Mouse (Mus musculus) left cerebral cortex, adult 9 months (tissue): ENCODE data around the gene Colgalt2.
"Not testable (repeated sequence)": the region's sequence is repeated elsewhere in the genome, so short reads cannot be mapped to it uniquely, and the experiment has no call there.

Experiments used
- DNase-seq, 2 experiments: peaks; one replicate each; pipeline ENCODE4 v3.0.0; 2022; ENCODE audit warnings: low spot score in 2 of 2

Colgalt2 gene

DNA sequence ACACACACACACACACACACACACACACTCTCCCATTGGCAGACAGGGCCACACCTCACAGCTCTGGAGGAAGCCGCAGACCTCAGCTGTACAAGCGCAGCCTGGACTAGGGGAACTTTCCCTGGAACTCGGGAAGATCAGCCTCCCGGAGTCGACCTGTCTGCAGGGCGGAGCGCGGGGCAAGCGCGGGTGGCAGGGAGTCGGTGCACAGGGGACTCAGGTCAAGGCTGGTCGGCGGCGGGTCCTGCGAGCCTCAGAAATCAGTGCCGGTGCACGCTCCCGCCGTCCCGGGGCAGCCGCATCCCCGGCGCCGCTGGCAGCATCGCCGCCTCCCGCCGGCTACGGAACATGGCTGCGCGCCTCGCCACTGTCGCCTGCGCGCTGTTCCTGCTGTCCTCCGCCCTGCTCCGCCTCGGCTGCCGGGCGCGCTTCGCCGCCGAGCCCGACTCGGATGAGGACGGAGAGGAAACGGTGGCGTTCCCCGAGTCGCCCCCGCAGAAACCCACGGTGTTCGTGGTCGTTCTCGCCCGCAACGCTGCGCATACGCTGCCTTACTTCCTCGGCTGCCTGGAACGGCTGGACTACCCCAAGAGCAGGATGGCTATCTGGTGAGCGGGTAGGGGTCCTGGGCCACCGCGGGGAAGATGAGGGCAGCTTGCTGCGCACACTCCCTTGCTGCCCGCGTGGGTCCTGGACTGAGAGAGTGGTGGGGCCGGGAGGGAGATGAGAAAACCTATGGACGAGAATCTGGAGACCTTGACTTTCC lies at the start of gene Colgalt2:
TSS of gene Colgalt2 (plus strand) at position 41 of the 766 bp plus-strand sequence.
- DNase-seq = peak in 1 of 2 experiments; percentile 40

DNA sequence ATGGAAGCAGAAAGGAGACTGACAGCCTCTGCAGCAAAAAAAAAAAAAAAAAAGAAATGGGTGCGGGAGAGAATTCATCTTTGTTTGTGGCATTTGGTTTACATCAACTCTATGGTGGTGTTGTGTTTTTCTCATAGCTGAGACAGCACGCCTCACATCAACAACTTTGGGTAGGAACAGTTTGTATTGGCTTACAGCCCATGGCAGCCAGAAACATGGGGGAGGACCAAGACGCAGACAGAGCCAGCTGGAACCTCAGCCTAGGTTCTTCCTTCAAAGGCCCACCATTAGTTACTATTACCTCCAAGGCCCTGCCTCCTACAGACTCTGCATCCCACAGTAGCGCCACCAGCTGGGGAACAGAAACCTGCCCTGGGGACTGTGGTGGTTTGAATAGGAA lies 42.9 kb upstream of the Colgalt2 start:
- no peak for DNase-seq

DNA sequence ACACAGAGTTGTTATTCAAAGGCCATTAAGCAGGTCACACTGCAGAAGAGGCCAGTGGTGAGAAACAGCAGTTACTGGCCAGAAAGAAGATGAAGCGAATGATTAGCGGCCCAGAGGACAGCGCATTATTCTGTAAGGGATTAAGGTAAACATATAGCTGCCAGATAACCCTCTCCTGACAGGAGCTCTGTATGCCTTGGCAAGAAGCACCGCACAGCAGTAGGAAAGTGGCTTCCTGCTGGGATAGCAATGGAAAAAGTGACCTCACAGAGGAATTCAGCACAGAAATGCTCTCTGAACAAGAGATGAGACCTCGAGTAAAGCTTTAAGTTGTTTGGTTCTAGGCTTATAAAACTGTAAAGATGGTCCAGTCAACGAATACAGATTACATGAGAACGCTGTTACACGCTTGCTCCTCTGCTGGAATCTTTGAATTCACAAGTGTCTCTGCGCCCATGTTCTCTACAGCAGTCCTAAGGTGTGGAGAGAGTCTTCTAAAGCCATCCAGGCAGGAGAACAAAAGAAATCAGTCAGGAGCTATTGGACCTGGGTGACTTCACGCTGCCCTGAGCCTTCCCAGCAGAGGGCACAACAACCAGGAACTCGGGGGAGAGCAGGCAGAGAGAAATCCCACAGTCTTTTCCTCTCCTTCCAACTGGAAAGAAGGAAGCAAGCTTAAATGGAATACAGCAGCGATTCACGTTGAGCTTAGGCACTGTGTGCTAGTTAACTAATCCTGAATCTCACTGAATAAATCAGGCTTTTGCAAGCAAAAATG lies 31.1 kb upstream of the Colgalt2 start:
- DNase-seq = no peak

DNA sequence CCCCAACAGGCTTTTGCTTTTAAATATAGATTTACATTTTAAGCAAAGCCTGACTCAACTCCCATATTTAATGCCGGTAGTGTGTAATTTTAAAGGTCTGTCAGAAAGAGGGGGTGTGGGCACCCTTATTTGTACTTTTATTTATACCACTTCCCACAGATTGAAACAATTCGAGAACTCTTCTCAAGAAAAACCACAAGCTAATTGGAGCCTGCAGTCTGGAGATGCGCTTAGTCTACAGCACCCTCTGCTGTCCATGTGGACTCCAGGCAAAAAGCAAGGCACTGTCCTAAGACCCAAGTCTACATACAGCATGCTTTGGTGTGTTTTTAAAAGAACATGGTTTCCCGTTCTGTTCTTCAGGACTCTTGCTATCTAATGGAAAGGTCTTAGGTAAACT lies 30.5 kb upstream of the Colgalt2 start:
- DNase-seq = peak; percentile 28 to 82

DNA sequence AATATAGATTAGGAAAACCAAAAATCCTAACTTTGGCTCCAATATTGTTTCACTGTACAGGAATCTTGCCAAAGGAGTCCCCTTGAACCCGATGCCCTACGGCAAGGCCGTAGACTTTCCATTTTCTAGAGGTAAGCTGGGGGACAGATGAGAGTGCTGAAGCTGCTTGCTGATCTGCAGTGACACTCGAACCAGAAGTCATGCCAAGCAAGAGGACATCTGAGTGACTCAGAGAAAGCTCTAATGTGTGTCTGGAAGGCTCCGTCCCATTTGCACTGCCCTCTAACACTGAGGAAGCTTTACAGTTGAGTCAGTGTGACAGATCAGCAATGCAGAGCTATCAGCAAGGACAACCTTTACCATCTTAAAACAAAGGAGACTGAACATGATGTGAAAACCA lies 21.3 kb upstream of the Colgalt2 start:
- no peak for DNase-seq

DNA sequence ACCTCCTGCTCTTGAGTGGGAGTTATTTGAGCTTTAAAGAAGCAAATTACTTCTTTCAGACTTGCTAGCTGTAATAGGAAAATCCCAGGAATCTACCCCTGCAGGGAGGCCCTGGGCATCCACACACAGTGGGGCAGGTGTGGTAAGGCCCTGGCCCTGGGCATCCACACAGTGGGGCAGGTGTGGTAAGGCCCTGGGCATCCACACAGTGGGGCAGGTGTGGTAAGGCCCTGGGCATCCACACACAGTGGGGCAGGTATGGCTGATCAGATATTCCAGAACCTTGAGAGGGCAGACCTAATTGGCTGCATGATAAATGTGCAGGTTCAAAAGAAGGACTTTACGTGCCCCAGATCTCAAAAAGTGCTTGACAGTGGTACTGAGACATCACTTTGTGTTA lies 15.0 kb upstream of the Colgalt2 start:
- no peak for DNase-seq

DNA sequence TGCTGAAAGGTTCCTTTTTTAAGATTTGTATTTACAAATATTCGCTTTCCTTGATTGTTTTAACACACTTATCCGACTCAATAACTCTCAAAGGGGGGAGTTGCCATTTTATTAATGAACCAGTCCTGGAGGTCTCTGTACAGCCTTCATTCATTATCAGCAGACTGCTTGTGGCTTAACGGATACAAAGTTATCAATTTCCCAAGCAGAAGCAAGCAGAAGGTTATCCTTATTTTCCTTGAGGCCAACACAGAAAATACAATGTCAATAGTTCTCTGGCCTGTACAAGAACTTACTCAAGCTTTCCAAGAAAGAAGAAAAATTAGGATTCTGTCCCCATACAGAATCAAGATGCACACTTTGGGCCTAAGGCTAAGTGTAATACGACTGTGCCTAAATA lies 13.9 kb upstream of the Colgalt2 start:
- not testable (repeated sequence) for DNase-seq

DNA sequence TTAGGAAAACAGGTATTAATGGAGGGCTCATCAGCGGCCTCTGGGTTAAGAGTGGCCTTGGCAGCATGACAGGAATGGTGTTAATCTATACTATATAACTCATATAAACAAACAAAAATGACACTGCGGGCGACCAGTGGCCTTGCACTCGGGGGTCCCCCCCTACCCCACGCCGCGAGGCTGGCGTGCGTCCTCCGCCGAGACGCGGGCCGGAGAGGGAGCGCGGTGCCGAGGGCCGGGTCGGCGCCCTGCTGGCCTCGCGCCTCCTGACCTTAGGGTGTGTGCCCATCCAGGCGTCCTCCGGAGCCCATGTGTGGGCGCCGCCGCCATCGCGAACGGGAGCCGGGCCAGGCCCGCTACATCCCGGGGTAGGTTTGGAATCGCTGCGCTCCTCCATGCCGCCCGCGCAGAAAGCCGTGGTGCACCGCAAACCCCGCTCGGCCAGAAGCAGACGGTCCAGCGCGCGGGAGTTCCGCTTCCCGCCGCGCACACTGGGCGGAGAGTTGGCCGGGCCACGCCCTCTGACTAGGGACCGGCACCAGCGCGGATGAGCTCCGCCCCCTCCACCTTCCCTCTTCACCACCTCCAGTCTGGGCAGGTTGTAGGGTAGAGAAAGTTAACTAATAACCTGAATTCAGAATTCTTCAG lies 13.3 kb upstream of the Colgalt2 start, which contains the start of gene Tsen15:
TSS of gene Tsen15 (minus strand) at position 501 of the 648 bp plus-strand sequence.
- DNase-seq = peak; percentile 55 to 86

DNA sequence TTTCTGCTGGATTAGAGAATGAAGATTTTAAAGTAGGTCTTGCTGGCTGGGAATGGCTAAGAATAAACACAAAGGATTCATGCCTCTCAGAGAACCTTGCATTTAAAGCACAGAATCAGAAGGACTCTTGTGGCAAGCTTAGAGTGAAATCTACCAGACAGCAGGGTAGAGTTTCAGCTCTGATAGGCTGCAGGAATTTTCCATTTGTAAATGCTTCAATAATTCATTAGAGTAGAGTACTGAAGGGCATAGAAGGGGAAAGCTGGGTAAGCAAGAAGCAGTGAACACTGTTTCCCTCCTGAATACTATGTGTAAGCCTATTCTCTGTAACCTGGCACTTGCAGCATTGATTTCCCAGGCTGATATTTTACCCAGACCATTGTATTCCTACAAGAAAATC lies 10.4 kb upstream of the Colgalt2 start:
- no peak for DNase-seq

DNA sequence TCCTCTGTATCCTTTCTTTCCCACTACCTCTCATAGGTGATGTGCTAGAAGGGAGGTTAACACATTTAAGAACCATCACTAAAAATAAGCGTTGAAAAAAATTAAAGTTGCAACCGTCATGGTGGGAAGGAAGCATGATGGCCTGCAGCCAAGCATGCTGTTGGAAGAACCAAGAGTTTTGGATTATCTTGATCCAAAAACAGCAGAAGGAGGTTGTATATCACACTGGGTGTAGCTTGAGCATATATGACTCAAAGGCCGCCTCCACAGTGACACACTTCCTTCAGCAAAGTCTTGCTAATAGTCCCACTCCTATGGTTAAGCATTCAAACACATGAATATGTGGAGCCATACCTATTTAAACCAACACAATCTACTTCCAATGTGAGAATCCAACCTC lies 5.5 kb upstream of the Colgalt2 start:
- peak in 1 of 2 experiments; percentile 55 for DNase-seq

DNA sequence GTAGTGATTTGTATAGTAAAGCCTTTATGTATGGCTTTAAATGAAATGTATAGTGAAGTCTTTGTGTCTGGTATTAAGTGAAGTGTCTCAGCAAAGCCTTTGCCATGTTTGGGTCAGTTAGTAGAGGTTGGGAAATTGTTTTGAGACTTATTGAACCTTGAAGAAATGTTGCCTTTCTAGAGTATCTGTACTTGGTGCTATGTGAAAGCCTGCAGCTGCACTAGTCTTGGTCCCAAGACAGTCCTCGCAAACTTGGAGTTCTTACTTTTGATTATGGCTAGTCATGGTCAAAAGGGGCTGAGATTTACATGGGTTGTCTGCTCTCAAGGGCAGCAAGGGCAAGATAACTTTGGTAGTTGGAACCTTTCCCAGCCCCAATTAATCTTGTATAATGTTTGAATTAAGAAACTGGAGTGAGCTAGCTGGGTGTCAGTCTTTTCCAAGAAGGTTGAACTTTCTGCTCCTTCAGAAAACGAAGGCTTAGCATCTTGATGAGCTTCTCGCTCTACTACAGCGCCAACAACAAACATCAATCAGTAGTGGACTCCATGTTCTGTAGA lies 4.6 kb upstream of the Colgalt2 start:
- no peak for DNase-seq

DNA sequence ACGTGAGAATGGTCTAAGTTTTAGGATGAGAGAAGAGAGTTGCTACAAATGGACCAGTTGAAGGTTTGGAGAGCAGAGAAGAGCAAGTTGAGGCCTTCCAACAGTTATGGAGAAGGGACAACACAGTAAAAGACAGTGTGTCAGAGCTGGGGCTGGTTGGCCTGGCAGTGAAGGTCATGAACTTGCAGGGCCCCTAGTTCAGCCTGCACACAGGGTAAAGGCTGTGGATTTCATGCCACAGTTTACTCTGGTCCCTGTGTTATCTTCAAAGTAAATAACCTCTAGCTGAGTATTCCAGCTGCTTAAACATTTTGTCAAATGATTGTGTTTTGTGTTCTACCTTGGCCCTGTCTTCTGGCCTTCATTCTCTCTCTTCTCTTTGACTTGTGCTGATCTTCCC lies 922 bp upstream of the Colgalt2 start:
- DNase-seq = no peak

DNA sequence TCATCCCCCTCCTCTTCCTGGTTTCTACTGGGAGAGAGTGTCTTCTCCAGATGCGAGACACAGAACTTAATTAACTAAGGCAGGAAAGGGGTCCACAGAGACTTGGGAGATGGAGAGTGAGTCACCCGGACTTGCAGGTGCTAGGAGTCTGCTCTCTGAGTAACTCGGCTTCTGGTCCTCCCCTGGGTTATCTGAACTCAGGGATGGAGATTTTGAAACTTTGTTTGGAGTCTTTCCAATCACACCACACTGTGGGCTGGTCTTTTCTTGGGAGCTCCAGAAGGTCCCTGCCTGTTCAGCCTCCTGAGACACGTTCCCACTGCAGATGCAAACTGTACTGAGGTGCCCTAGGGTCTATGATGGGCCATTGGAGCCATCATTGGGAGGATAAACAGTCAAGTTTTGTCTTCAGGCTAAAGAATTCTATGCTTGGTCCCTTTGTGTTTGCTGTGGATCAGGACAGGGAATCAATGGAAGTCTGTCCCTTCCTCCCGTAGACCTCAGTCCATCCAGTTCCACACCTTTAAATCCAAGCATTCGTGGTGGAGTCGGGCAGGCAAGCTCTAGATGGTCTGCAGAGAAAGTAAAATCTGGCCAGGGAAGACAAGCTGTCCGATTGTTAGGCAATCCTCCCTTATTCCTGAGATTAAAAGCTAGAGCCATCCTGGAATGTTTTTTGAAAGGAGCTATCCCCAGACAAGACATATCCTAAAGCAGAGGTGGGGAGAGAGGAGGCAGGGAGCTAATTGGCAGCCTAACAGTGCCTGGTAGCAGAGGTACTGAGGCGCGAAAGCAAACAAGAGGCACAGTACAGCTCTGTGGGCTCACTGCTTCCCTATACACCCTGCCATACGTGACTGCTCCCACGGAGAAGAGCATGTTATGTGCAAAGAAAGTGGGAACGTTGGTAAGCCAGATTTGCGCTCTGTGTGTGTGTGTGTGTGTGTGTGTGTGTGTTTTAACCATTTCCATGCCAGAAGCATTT lies 1.2 kb downstream of the Colgalt2 start:
- peak in 1 of 2 experiments; percentile 58 for DNase-seq

DNA sequence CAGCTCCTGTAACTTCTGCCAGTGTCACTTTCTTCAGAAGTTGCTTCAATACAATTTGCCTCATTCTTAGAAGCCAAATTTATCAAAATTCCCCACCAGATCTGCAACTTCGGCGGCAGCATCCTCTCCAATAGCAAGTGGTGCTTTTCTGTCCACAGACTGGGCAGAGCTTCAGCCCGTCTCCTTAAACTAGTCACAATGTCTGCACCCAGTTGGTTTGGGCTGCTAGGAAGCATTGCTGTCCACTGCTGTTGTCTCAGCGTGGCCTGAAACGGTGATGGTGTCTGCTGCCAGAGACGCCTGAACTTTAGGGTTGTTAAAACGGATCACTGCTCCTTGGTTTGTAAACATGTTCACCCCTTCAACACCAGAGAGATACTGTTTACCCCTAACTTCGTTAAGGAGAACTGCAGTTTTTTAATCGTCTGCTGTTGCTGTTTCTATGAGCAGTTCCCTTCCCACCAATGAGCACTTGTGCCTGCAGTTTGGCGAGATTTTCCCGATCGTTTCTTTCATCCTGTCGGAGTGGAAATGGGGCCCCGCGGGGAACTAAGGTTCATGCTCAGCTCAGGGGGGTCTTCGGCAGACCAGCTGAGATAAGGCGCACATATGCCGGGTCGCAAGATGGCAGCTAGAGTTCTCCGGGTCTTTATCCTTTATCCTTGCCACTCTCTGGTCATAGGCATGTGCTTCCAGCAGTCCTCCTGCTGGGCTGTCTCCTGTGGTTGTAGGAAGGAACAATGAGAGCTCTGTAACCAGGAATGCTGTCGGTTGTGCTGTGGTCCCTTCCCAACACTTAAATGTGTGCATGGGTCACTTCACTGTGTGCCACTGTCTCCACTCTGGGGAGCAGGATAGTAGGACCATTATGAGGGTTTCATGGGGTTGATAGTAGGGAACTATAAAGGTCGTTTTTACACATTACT lies 7.7 kb downstream of the Colgalt2 start:
- no peak for DNase-seq

DNA sequence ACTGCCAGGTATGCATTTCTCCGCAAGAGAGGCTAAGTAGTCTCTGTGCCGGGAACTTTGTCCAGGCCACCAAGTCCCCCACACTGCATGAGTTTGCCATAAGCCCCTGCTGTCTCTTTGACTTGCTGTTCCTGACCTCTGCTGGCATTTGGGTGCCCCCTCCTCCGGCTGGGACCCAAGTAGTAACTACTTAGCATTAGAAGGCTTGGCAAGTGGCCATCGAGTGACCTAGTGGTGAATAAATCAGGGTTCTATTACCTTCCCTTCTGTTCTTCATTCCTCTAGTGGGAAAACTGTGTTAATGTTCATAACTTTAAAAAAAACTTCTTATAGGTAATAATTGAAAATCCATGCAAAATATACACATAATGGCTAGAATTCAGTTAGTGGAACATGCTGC lies 9.7 kb downstream of the Colgalt2 start:
- DNase-seq = no peak

DNA sequence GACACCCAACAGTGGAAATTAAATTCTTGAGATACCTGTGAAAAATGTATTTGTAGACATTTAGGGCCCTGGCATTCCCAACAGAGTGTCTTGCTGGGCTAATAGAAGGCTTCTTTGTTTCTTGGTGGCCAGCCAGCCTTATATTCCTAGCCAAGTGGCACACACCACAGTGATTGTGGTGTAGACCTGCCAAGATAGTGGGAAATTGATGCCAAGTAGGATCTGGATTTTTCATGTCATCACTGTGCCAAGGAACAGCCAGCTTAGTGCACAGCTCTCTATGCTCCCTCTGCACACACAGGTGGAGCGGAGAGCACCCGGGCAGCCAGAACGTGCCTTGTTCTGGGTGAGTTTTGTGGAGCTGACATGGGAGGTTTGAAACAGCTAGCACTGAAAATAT lies 11.0 kb downstream of the Colgalt2 start:
- DNase-seq = peak in 1 of 2 experiments; percentile 39

DNA sequence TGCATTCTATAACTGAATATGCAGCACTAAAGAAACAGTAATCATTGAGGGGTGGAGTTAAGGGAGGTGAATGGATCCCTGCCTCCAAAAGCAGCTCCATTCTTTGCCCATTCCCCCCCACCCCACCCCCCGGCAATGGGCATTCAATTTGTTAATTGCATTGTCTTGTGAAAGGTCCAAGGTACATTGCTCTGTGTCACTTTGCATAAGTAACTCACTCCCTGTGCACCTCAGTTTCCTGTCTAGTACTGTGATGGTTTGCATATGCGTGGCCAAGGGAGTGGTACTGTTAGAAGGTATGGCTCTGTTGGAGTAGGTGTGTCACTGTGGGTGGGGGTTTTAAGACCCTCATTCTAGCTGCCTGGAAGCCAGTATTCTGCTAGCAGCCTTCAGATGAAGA lies 13.5 kb downstream of the Colgalt2 start:
- DNase-seq = no peak

DNA sequence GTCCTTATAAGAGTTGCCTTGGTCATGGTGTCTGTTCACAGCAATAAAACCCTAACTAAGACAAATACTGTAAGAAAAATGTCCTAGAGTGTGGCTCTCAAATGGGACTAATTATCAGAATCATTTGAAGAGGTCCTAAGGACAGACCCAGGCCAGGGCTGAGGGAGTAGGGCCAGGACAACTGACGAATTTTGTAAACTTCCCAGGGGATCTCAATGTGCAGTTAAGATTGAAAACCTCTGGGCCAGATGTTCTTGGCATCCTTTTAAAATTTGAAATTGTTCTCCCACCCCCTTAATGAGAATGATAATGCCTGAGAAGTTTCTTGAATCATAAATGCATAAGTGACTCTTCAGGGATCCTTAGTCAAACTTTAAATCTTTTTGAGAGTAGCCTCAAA lies 14.3 kb downstream of the Colgalt2 start:
- no peak for DNase-seq

DNA sequence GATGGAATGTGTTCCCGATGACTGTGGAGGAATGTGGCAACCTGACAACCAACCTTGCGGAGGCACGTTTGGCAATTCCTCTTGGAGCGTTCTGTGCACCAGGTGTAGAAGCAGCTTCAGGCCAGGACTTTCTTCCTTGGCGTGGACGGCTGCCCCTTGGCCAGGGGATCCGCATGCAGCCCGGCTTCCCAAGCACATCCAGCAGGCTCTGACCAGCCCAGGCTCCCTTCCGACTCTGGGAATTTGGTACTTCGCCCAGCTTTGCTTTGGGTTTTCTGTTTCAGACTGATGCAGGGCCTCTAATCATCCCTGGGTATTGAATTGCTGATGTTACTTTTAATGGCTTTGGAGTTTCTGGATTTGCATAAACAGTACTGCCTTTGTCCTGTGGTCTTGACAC lies 14.8 kb downstream of the Colgalt2 start:
- peak in 1 of 2 experiments; percentile 38 for DNase-seq
